Mouse (Mus musculus) myocyte (in vitro differentiated cells): ENCODE measurements at regions not wholly inside any gene's neighbourhood (a gene's known extent, or its start where the extent isn't known, plus 50 kb on each side); places are given as distances from the start of the nearest gene placed in this dataset.

Source experiments
- POLR2A ChIP-seq: IDR thresholded peaks from one replicate; pipeline ENCODE4 v1.6.1; 2011; ENCODE audit warnings: low read depth, mild to moderate bottlenecking, control low read depth, moderate library complexity; ENCODE audit not compliant: insufficient read length
- TCF12 ChIP-seq: IDR thresholded peaks from one replicate; pipeline ENCODE4 v1.6.1; 2011; ENCODE audit warnings: mild to moderate bottlenecking, control low read depth; ENCODE audit not compliant: poor library complexity, insufficient read depth, severe bottlenecking
- TCF3 ChIP-seq: IDR thresholded peaks from one replicate; pipeline ENCODE4 v1.6.1; 2011; ENCODE audit warnings: low read depth, control low read depth; ENCODE audit not compliant: insufficient read length

DNA sequence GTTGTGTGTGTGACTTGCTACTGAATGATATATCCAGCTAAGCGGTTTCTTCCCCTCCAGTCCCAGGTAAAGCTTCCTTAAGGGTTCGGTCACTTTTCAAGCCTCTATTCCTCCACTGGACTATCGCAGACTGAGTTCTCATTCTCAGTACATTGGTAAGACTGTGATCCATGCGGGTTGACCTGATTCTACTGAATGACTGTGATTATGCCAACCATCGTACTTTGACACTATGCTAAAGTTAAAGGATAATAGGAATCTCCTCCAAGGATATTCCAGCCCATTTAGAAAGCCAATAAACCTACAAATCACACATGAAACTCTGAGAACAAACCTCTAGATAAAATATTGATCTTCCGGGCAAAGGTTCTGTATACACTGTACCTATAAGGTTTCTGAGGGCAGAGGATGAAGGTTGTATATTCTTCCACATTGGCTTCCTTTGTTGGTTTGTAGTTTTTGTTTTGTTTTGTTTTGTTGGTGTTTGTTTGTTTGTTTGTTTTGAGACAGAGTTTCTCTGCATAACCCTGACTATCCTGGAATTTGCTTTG, 223.7 kb upstream of the Zpld1 start:
- TF ChIP-seq POLR2A = no peak
- TF ChIP-seq TCF12 = no peak
- no peak for TF ChIP-seq TCF3
